Mouse (Mus musculus): Measurements from ENCODE around the gene Rgs21. TPM values are rescaled to one million over a fixed set of nuclear protein-coding genes. Genes with fewer than 3 reads are reported as not detected.

Gene Rgs21
- not detected for total RNA-seq (2021)
- long read RNA-seq, experiment 1: 0 reads
- long read RNA-seq, experiment 2: 0 reads

DNA sequence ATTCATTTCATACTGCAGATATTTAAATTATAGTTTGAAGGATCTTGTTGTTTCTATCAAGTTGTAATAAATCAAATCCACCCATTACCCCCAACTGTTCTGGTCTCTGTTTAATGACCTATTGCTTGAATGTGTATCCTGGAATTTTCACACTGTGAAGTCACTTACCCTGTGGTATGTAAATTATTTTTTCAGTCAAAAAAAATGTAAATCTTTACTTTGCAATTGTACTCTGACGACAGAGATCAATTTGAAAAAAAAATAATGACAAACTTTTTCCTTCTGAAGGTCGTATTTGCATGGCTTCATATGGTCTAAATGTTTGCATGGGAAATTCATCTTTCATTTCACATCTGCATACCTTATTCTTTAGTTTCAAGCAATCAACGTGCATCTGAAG lies at the start of gene Rgs21:
Gene Rgs21 (minus strand): TSS at position 101 of the 400 bp plus-strand sequence.
- no peak for DNase-seq (ENCODE audit: low spot score in 2 of 2)

DNA sequence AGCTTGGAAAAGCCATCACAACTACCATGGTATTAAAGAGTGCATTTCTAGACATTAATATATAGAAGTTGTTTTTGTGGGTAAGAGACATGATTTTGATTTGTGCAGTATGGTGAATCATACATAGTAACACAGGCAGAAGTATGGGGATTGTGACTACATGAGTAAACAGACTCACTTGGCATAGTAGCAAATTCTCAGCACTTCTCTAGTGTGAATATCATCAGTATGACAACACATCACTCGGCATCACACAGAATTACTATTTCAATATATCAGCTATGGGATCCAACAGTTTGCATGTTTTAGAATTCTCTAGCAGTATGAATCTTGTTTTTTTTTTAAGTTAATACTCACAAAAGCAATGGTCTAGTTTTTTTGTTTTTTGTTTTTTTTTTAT lies 36.6 kb upstream of the Rgs21 start:
- DNase-seq (ENCODE audit: low spot score in 2 of 2): no peak

- DNase-seq (ENCODE audit: low spot score in 2 of 2): no peak
Measured at GRCm38 (mm10) chr1:144602987-144603386, 35.5 kb upstream of the Rgs21 start.

DNA sequence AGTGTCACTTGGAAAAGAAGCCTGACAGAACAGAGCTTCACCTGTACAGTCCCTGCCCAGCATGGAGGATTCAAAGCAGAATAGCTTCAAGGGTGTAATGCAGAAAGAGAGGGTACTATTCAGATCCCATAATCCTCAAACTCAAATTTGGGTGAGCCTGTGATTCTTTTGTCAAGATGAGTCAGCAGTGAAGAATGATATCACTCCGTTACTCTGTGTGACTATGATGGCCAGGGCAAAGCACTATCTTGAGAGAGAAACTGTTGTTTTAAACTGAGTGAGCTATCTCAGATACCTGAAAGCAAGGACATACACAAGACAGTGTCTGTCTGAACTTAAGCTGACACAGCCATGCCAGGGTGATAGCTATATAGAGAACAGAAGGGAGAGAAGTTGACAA lies 11.9 kb upstream of the Rgs21 start:
- no peak for DNase-seq (ENCODE audit: low spot score in 2 of 2)

- DNase-seq (ENCODE audit: low spot score in 2 of 2): no peak
Measured at GRCm38 (mm10) chr1:144572972-144573371, 5.5 kb upstream of the Rgs21 start.

- no peak for DNase-seq (ENCODE audit: low spot score in 2 of 2)
Measured at GRCm38 (mm10) chr1:144569905-144570304, 2.4 kb upstream of the Rgs21 start.

DNA sequence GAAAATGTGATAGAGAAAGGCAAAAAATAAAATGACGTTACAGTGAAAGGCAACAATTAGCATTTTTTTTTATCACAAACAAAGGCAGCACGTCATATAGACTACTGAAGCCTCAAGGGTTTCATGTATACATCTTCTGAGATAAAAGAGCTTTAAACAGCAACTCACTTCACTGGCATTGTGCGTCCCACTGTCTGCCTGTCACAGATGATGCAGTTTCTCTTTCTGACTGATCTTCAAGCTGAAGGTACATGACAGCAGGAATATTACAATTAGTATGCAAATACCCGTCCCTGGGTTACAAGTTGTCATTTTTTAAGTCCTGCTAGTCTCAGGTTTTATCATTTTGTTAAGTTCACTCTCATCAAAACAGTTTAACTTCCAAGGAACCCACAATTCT lies 22.3 kb downstream of the Rgs21 start:
- DNase-seq (ENCODE audit: low spot score in 2 of 2): no peak

DNA sequence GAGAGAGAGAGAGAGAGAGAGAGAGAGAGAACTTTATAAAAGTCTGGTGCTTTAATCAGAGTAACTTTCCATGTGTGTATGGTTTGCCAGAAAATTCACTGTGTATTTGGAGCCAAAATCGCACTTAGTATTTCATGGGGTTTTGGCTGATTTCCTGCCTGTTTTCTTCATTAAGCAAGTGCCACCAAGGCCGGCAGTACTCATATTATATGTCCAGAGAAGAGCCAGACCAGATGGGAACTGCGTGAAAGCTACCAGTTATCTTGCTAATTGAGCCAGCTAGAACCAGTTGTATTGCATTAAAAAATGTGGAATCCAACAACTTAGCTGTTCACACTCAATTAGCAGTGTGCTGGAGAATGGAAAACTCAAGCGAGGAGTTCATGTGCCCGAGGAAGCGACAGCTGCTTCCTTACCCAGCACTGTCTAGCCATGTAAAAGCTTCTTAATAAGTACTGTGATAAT lies 22.9 kb downstream of the Rgs21 start:
- DNase-seq (ENCODE audit: low spot score in 2 of 2): peak in 1 of 2 experiments; percentile 20

DNA sequence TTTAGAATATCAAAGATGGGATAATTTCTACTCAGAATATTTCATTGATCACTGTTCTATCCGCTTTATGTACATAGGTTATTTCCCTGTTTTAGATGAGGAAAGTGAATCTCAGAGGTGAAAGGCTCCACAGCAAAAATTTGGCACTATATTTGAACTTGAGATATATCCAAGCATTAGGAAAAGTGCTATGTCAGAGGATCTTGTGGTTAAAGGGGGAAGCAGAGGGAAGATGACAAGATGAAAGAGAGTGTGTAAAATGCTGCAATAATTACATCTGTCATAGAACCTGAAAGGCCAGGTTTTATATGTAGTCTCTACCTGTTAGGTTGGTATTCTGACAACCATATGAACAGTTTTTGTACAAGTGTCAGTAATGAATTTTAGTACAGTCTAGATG lies 35.7 kb downstream of the Rgs21 start:
- DNase-seq (ENCODE audit: low spot score in 2 of 2): no peak

- DNase-seq (ENCODE audit: low spot score in 2 of 2): peak in 1 of 2 experiments; percentile 9
Measured at GRCm38 (mm10) chr1:144517878-144518426, 49.5 kb downstream of the Rgs21 start.

GRCm38 (mm10) chr1:144502241-144502640 lies 65.2 kb downstream of the Rgs21 start:
- no peak for DNase-seq (ENCODE audit: low spot score in 2 of 2)

DNA sequence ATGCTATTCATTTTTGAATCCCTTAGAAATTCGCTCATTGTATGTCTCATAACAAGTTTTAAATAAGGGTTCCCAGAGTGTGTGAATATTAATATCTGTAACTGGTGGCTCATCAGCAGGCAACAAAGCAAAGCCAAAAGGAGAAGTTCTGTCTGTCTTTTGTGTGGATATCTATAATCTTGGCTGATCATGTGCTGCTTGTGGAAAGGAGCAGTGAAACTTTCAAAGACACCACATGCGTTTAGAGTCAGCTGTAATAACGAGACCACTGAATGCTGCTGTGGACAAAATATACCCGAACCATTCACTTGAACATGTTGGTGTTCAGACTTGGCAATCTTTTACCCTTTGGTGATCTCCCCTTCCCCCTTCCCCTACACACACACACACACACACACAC lies 67.0 kb downstream of the Rgs21 start:
- DNase-seq (ENCODE audit: low spot score in 2 of 2): no peak

DNA sequence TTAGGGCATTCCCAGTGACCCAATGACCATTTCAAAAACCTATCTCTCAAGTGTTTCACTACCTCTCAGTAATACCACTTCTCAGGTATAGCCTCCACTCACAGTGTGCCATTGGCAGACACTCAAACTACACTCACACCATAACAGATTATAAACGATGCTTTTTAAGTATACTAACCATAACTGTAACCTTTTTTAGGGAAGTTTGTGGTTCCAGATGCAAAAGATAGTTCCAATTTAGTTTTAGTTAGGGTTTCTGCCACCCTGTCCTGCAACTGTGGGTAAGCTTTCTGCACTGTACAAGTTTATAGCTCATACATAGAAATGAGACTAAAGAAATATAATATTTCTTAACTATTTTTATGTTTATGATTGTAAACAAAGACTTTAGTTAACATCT lies 67.7 kb downstream of the Rgs21 start:
- no peak for DNase-seq (ENCODE audit: low spot score in 2 of 2)

DNA sequence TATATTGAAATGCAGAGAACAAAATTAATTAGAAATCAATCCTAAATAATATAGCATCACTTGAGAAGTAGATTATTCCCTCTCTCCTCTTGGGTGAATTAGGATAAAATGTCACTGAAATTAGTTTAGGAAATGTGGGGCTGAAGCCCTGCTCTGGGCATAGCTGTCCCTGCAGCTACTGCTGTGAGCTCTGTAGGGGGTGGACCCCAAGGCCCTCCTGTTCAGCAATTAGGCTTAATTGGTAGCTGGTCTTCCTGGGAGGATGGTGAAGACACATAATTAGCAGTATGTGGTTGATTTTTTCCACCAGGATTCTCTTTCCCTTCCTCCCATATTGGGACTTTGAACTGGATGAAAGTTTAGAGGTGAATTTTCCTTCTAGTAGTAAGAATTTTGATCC lies 68.7 kb downstream of the Rgs21 start:
- DNase-seq (ENCODE audit: low spot score in 2 of 2): no peak

GRCm38 (mm10) chr1:144498051-144498450 lies 69.4 kb downstream of the Rgs21 start:
- no peak for DNase-seq (ENCODE audit: low spot score in 2 of 2)

- DNase-seq (ENCODE audit: low spot score in 2 of 2): no peak
Measured at GRCm38 (mm10) chr1:144493336-144493735, 74.1 kb downstream of the Rgs21 start.

DNA sequence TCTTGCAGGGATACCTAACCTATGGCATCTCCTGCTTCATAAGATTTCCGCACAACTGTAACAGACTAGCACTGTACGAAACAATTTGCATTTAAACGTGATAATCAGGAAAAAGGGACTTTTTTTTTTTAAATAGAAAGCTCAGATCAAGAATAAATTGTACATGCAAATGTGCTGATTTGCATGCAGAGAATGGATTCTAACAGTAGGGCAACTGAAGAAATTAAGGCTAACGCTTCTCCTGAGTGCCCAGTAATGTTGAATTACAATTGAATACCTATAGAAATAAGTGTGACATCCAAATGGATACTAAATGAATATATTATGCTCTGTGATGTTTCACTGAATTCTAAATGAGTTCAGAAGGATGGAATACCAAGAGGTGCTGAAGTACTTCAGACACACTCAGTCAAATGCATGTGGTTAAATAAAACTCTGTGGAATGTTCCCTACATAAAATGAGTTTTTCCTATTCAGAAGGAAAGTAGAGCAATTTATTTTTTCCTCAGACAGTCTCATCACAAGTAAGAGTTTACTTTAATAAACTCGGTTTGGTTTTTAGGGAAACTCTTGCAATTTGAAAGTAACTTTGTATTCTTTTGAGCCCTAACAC lies 79.1 kb downstream of the Rgs21 start:
- DNase-seq (ENCODE audit: low spot score in 2 of 2): no peak

Other genes with a start within 250 kb of the Rgs21 start
- gene Rgs18, start 207.8 kb upstream of the Rgs21 start, total RNA-seq (2021): 1 to 10 TPM; 1.1 to 1.7 TPM